9 mouse cellular contexts compared by ENCODE assay signal in the genomic region with DNA sequence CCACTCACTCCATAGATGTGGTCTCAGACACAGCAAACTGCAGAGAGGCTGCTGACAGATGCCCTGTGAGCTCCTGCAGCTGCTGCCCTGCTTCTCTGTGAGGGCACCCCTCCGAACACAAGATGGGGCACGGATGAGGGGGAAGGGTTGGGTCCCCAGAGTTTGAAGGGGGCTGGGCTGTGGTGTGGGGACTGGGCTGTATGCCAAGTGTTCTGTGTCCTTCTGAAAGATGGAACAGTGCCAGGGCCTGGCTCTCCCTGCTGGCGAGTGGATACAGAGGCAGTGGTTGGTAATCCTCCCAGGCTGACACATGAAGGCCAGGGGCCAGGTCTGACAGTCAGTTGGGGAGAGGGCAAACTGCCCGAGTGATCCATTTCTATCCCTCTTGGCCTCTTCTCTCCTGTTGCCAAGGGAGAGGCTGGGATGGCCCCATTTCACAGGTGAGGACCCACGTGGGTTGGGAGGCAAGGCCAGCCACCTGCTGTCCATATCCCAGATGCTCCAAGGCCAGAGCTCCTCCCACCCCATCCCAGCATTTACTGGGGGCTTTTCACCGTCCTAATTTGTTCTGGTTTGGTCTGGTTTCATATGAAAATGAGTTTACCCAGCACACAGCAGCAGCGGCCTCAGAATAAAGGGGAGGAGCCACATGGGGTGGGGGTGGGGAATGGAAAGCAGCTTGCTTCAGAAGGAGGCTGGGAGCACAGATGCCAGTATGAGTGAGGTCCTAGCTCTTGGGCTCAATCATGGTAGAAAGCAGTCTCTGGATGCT.
DNase-seq lines count a peak whose midpoint lies in the region; ATAC-seq lines count a peak whose summit lies in the region.
"Had no signal": no experiment of that assay in that cellular context is flagged by ENCODE, and none has a peak within 500 bp of the region (broad histone marks: within the 10 kb centered on the region; RNA-seq: fewer than 3 reads in every experiment).

No protein-coding gene starts in this region.

- peak overlapping the region; percentile 85 for H3K27ac ChIP-seq in hindbrain, embryonic 11.5 days (ENCODE audit: low read depth, low read length)
- peak overlapping the region; percentile 87 for H3K27ac ChIP-seq in neural tube, embryonic 13.5 days (replicated peaks)

- DNase-seq in adrenal gland, postnatal 14 days = peak; percentile 32
- DNase-seq in adrenal gland, adult 18-20 months (ENCODE audit: low spot score in 2 of 2) = no peak
- peak; percentile 96 for DNase-seq in left cerebral cortex, postnatal 4 days
- DNase-seq in left cerebral cortex, adult 9 months (ENCODE audit: low spot score in 2 of 2) = no peak
- peak; percentile 69 for DNase-seq in hindbrain, embryonic 11.5 days (ENCODE audit: low spot score)
- DNase-seq in thymus, postnatal 36 days = no peak
- DNase-seq in cerebellum, adult 8-10 months = no peak
- DNase-seq: thymus, postnatal 25 days had no signal

- no peak overlapping the region for H3K9ac ChIP-seq in hindbrain, embryonic 11.5 days (ENCODE audit: low read depth, low read length)
- H3K9ac ChIP-seq in neural tube, embryonic 13.5 days = peak overlapping the region; percentile 26; the same call in 1 of the 2 replicates

- no peaks in the 10 kb centered on the region for H3K9me3 ChIP-seq in hindbrain, embryonic 11.5 days (ENCODE audit: control insufficient read depth, low read length)
- no peaks in the 10 kb centered on the region for H3K9me3 ChIP-seq in neural tube, embryonic 13.5 days

- H3K4me3 ChIP-seq in hindbrain, embryonic 11.5 days (ENCODE audit: low read depth, low read length) = no peak overlapping the region
- no peak overlapping the region for H3K4me3 ChIP-seq in neural tube, embryonic 13.5 days

- intact Hi-C loops in left cerebral cortex, postnatal 4 days (cut with DNase I) = no loop called here

- H3K4me2 ChIP-seq in hindbrain, embryonic 11.5 days (replicated peaks; ENCODE audit: low read depth, low read length) = no peak overlapping the region
- 0 out of 2 replicates have a peak overlapping the region, but pooled peaks have one; percentile 1 for H3K4me2 ChIP-seq in neural tube, embryonic 13.5 days

- H3K4me1 ChIP-seq in hindbrain, embryonic 11.5 days (replicated peaks; ENCODE audit: control insufficient read depth, insufficient read depth, low read length) = peaks cover 16% of the 10 kb centered on the region
- peaks cover 63% of the 10 kb centered on the region for H3K4me1 ChIP-seq in neural tube, embryonic 13.5 days (replicated peaks)

- no peaks in the 10 kb centered on the region for H3K27me3 ChIP-seq in hindbrain, embryonic 11.5 days (ENCODE audit: control insufficient read depth, insufficient read depth, low read length)
- H3K27me3 ChIP-seq in neural tube, embryonic 13.5 days = no peaks in the 10 kb centered on the region

- ATAC-seq in hindbrain, embryonic 11.5 days (ENCODE audit: low FRiP score) = peak; percentile 84
- ATAC-seq in neural tube, embryonic 13.5 days (ENCODE audit: low read depth) = peak; percentile 82

- 30% methylated on average over 7 of the region's 7 CpGs for WGBS in hindbrain, embryonic 11.5 days
- WGBS in neural tube, embryonic 13.5 days = 8% methylated on average over 7 of the region's 7 CpGs

- no peaks in the 10 kb centered on the region for H3K36me3 ChIP-seq in hindbrain, embryonic 11.5 days (ENCODE audit: control insufficient read depth, insufficient read depth, low read length)
- H3K36me3 ChIP-seq in neural tube, embryonic 13.5 days = no peaks in the 10 kb centered on the region

Comparison
In these comparisons a context has a peak if more than half of its experiments do, and no peak if none do; other contexts are left out.
1. DNase-seq: peak in adrenal gland, postnatal 14 days (single experiment), left cerebral cortex, postnatal 4 days (single experiment) and hindbrain, embryonic 11.5 days (single experiment); none in adrenal gland, adult 18-20 months (0 of 2), left cerebral cortex, adult 9 months (0 of 2), thymus, postnatal 36 days (0 of 2) and cerebellum, adult 8-10 months (single experiment).